Mouse (Mus musculus) CD8-positive naive resting alpha-beta T cell, adult 2 months (primary cell): ENCODE results near the gene Eif4b.

Source experiments
- DNase-seq, 2 experiments: peaks; one replicate each; pipeline ENCODE4 v3.0.0; 2022; ENCODE audit warnings: low read depth in 2 of 2, low spot score in 2 of 2

Gene Eif4b

GRCm38 (mm10) chr15:102101672-102102541 lies 28.3 kb downstream of the Eif4b start:
- no peak for DNase-seq

- DNase-seq: no peak
Measured at GRCm38 (mm10) chr15:102102548-102103121, 29.1 kb downstream of the Eif4b start.

GRCm38 (mm10) chr15:102103371-102103946 lies 29.9 kb downstream of the Eif4b start:
- no peak for DNase-seq

GRCm38 (mm10) chr15:102103947-102104555 lies 30.5 kb downstream of the Eif4b start:
- no peak for DNase-seq

- no peak for DNase-seq
Measured at GRCm38 (mm10) chr15:102105360-102105759, 31.8 kb downstream of the Eif4b start.

GRCm38 (mm10) chr15:102105764-102106730 lies 32.5 kb downstream of the Eif4b start:
- DNase-seq: peak; percentile 25 to 33

GRCm38 (mm10) chr15:102106754-102107456 lies 33.3 kb downstream of the Eif4b start:
- no peak for DNase-seq

GRCm38 (mm10) chr15:102107689-102108573 lies 34.4 kb downstream of the Eif4b start:
- DNase-seq: peak; percentile 59 to 75

- DNase-seq: peak; percentile 60 to 77
Measured at GRCm38 (mm10) chr15:102108651-102109525, 35.3 kb downstream of the Eif4b start.

GRCm38 (mm10) chr15:102110271-102110670 lies 36.7 kb downstream of the Eif4b start:
- DNase-seq: no peak

- no peak for DNase-seq
Measured at GRCm38 (mm10) chr15:102110701-102111494, 37.3 kb downstream of the Eif4b start.

GRCm38 (mm10) chr15:102111495-102111829 lies 37.9 kb downstream of the Eif4b start:
- no peak for DNase-seq

GRCm38 (mm10) chr15:102112181-102112580 lies 38.6 kb downstream of the Eif4b start:
- DNase-seq: no peak

- no peak for DNase-seq
Measured at GRCm38 (mm10) chr15:102112827-102113226, 39.3 kb downstream of the Eif4b start.

GRCm38 (mm10) chr15:102113674-102114073 lies 40.1 kb downstream of the Eif4b start:
- no peak for DNase-seq

- DNase-seq: no peak
Measured at GRCm38 (mm10) chr15:102114651-102115260, 41.2 kb downstream of the Eif4b start.

GRCm38 (mm10) chr15:102115731-102116231 lies 42.2 kb downstream of the Eif4b start:
- DNase-seq: peak in 1 of 2 experiments; percentile 23
